ENCODE assay signal across 14 mouse cellular contexts in genomic region chr12:71980746-71981145, GRCm38 (mm10).
DNase-seq lines count a peak whose midpoint lies in the region; ATAC-seq and TF ChIP-seq lines count a peak whose summit lies in the region.
"Had no signal": no experiment of that assay in that cellular context is flagged by ENCODE, and none has a peak within 500 bp of the region (broad histone marks: within the 10 kb centered on the region; RNA-seq: fewer than 3 reads in every experiment).

No protein-coding gene starts in this region.

- no peak overlapping the region for H3K9ac ChIP-seq in heart, postnatal 0 days (replicated peaks; ENCODE audit: low read depth, low read length)
- H3K9ac ChIP-seq: hindbrain, embryonic 15.5 days had no signal

- no peak for TF ChIP-seq POLR2A in brain, embryonic 14.5 days (IDR thresholded peaks at IDR 0.05; ENCODE audit: borderline replicate concordance, extremely low read depth, insufficient read depth, insufficient read length, poor library complexity, severe bottlenecking)

- no peak overlapping the region for H3K4me2 ChIP-seq in heart, postnatal 0 days (ENCODE audit: low read depth, low read length)
- H3K4me2 ChIP-seq: hindbrain, embryonic 15.5 days had no signal

- H3K4me1 ChIP-seq in heart, postnatal 0 days (ENCODE audit: control insufficient read depth, insufficient read depth), result peaks cover 49% of the 10 kb centered on the region

- intact Hi-C loops in left cerebral cortex, postnatal 14 days (cut with DNase I), result loop anchor here (5.0 kb wide), 1 partner anchor 67 kb away; no protein-coding TSS in a partner anchor
- intact Hi-C loops in left cerebral cortex, postnatal 10 days (cut with DNase I), result no loop called here

- no peak for TF ChIP-seq EP300 in heart, postnatal 0 days (IDR thresholded peaks at IDR 0.05; ENCODE audit: low read depth)

- no peak for TF ChIP-seq CTCF in brain, embryonic 14.5 days (IDR thresholded peaks at IDR 0.05; ENCODE audit: borderline replicate concordance, extremely low read depth, insufficient read depth, insufficient read length)
- no peak for TF ChIP-seq CTCF in heart, postnatal 0 days (IDR thresholded peaks at IDR 0.05; ENCODE audit: low read depth)

- ATAC-seq in frontal cortex, adult (ENCODE audit: low TSS enrichment), result 0 out of 2 replicates have a peak, but pooled peaks have one; percentile 45
- ATAC-seq in heart, postnatal 0 days (ENCODE audit: insufficient read depth, low read depth), result no peak
- ATAC-seq in CD4-positive, CD25-positive, alpha-beta regulatory T cell, adult 4 months, result no peak

- 50% methylated on average over 11 of the region's 11 CpGs for WGBS in heart, postnatal 0 days

- peaks cover 68% of the 10 kb centered on the region for H3K36me3 ChIP-seq in heart, postnatal 0 days (replicated peaks; ENCODE audit: control insufficient read depth, insufficient read depth, low read length)

- H3K27ac ChIP-seq in heart, postnatal 0 days (ENCODE audit: low read depth), result peak overlapping the region; percentile 88
- H3K27ac ChIP-seq: hindbrain, embryonic 15.5 days had no signal

- H3K9me3 ChIP-seq in heart, postnatal 0 days (replicated peaks; ENCODE audit: control insufficient read depth, low read length), result no peaks in the 10 kb centered on the region
- H3K9me3 ChIP-seq: G1E; hindbrain, embryonic 15.5 days had no signal

- no peak overlapping the region for H3K4me3 ChIP-seq in heart, postnatal 0 days (ENCODE audit: low read depth, low read length)
- H3K4me3 ChIP-seq: hindbrain, embryonic 15.5 days had no signal

- DNase-seq in frontal cortex, postnatal 25 days (ENCODE audit: low spot score in 2 of 2), result no peak
- DNase-seq in left cerebral cortex, postnatal 14 days (ENCODE audit: low spot score in 2 of 2), result peak; percentile 58 to 59
- DNase-seq in left cerebral cortex, postnatal 10 days (ENCODE audit: extremely low spot score in 1 of 2, low spot score in 2 of 2), result no peak
- peak; percentile 91 for DNase-seq in brain, embryonic 14.5 days (ENCODE audit: low read depth)
- DNase-seq in heart, postnatal 0 days (ENCODE audit: low spot score), result no peak
- DNase-seq in thymus, postnatal 25 days, result no peak
- DNase-seq: cerebellum, adult 9-11 months; gastrocnemius, postnatal 10 days; left cerebral cortex, postnatal 4 days; spleen, adult 18-20 months had no signal

- no peaks in the 10 kb centered on the region for H3K27me3 ChIP-seq in heart, postnatal 0 days (ENCODE audit: control insufficient read depth, insufficient read depth, low read length)
- H3K27me3 ChIP-seq: hindbrain, embryonic 15.5 days had no signal

Comparison
In these comparisons a context has a peak if more than half of its experiments do, and no peak if none do; other contexts are left out.
1. DNase-seq: peak in left cerebral cortex, postnatal 14 days (2 of 2) and brain, embryonic 14.5 days (single experiment); none in frontal cortex, postnatal 25 days (0 of 2), left cerebral cortex, postnatal 10 days (0 of 2), heart, postnatal 0 days (single experiment) and thymus, postnatal 25 days (single experiment).